Mouse (Mus musculus) gastrocnemius, adult 8-10 months (tissue): ENCODE results near the gene Rps6ka4. TPM values are rescaled to one million over a fixed set of nuclear protein-coding genes. Genes with fewer than 3 reads are reported as not detected.

Experiments used
- DNase-seq, 2 experiments: peaks; one replicate each; pipeline ENCODE4 v3.0.0; 2022; ENCODE audit warnings: low spot score in 2 of 2
- total RNA-seq, 4 experiments: library from RNA; stranded (reverse); gene quantifications; 2 replicates each; pipeline ENCODE4 v1.2.4; 2022

Rps6ka4 gene
- total RNA-seq: 10 to 100 TPM in 3 of 4 experiments, 1 to 10 TPM in 1; 9.8 to 12.1 (median 10.5) TPM

GRCm38 (mm10) chr19:6840475-6841291 is at the start of gene Rps6ka4:
Rps6ka4 (minus strand) TSS chr19:6840636.
- peak; percentile 55 to 61 for DNase-seq

DNA sequence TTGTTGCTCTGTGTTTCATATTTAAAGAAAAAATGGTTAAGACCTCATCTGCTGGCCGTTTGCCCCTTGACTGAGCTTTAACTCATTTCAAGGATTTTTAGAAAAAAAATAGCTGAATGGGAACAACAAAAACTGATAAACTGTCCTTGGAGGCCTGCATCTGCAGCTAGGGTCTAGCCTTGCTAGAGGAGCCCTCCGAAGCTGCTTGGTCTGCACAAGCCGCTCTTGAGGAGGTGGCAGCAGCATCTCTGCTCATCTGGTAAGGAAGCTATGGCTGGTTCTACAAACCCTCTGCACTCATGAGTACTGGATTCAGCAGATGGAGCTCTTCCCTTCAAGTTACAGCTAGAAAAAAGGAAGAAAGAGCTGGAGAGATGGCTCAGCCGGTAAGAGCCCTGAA is 37.5 kb upstream of the Rps6ka4 start:
- DNase-seq: no peak

GRCm38 (mm10) chr19:6876799-6877198 is 36.4 kb upstream of the Rps6ka4 start:
- no peak for DNase-seq

- no peak for DNase-seq
Measured at GRCm38 (mm10) chr19:6875834-6876233, 35.4 kb upstream of the Rps6ka4 start.

DNA sequence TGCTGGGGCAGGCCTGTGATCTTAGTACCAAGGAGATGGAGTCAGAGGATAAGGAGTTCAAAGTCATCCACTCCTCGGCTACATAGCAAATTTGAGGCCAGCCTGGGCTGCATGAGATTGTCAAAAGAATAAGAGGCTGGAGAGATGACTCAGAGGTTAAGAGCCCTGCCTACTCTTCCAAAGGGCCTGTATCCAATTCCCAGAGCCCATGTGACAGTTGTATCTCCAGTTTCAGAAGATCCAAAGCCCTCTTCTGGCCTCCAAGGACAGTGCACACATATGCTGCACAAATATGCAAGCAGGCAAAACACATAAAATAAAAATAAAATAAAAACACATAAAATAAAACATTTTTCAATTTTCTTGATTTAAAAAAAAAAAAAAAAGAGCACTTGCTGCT is 33.8 kb upstream of the Rps6ka4 start:
- DNase-seq: no peak

DNA sequence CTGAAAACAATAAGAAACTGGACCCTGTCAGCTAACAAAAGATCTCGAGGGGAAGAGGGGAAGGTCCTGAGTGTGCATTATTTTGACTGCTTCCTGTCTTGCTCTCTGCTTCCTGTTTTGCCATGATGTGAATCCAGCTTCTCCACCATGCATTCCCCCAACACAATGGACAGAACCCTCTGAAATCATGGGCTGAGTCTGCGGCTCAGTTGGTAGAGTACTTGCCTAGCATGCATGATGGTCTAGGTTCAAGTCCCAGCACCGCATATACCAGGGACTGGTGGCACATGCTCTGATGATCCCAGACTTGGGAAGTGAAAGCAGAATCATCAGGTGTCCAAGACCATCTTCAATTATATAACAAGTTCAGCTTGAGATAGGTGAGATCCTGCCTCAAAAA is 32.3 kb upstream of the Rps6ka4 start:
- no peak for DNase-seq

DNA sequence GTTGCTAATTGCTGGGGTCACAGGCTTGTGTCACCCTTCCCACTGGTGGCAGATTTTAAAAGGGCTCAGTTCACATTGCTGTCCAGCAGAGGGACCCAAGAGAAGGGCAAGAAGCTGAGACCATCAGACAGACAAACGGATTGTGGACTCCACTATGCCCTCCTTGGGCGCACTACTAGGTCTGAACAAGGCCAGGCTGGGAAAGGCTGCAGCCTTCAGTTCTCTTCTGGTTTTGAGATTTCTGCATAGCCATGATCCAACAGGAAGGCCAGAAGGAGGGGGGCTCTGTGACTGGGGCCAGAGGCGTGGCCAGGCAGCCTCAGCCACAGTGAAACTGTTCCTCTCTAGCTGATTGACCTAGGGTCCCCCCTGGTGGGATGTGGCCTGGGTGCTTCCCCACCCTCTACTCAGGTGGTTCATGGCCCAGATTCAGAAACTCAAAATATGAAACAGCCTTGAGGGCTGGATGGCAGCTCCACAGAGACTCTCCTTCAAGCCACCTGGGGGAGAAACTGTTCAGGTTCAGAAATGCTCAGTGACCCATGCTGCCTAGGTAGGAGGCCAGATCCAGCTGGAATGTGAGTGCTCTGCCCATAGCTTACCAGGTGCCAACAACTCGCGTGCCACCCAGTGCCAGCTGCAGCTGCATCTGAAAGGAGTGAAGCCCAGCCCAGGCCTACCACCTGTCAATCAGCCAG is 31.3 kb upstream of the Rps6ka4 start:
- no peak for DNase-seq

DNA sequence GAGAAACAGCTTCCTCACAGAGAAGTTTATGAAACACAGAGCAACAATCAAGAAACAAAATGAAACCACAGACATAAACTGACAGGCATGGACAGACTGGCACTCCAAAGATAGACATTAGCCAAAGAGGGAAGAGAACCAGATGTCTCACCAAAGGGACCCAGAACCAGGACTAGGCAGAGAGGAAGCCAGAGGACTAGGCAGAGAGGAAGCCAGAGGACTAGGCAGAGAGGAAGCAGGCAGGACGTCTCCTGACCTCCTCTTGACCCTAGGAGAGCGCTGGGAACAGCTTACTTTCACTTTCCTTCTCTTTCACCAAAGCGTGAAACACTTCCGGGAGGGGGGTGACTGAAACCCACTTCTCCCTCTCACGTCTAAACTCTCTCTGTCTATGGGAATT is 28.9 kb upstream of the Rps6ka4 start:
- no peak for DNase-seq

- DNase-seq: no peak
Measured at GRCm38 (mm10) chr19:6861451-6861850, 21.0 kb upstream of the Rps6ka4 start.

GRCm38 (mm10) chr19:6860706-6861105 is 20.3 kb upstream of the Rps6ka4 start:
- no peak for DNase-seq

- no peak for DNase-seq
Measured at GRCm38 (mm10) chr19:6859971-6860370, 19.5 kb upstream of the Rps6ka4 start.

DNA sequence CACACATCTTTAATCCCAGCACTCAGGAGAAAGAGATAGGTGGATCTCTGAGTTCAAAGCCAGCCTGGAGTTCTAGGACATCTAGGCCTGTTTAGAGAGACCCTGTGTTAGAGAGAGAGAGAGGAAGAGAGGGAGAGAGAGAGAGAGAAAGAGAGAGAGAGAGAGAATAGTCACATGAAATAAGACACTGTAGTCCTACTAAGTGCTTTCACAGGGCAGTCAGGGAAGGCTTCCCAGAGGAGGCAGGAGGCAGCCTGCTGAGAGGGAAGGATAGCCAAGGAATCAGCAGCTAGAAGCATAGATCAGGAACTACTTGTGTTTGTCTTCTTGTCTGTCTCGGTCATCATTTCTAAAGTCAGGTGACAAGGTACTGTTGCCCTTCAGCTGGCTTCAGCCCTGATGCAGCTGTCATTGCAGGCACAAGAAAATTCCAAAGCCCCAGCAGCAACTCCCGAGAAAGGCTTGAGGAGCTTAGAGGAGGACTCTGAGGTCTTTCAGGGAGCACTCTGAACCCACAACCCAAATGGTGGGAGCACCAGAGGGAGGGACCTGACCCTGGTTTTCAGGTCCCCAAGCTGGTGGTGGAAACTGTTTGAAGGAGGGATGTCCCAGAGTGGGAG is 18.7 kb upstream of the Rps6ka4 start:
- DNase-seq: no peak

DNA sequence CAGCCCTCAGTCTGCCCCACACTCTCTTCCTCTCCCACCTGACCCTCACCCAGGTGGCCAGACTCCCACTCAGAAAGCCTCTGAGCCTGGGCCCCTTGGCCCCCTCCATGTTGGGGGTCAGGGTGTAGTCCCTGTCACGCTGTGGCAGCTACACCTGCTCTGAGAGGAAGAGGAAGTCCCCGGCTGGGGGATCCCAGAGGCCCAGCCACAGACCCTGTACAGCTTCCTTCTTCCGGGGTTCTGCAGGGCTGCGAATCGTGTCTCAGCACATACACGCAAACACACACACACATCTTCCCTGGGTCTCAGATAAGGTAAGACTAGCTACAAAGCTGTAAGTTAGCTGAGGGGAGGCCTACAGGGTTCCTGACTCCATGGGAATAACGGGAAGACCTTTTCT is 17.6 kb upstream of the Rps6ka4 start, which contains the start of gene Ccdc88b:
Gene Ccdc88b (minus strand): TSS at position 181 of the 400 bp plus-strand sequence.
- DNase-seq: no peak

- no peak for DNase-seq
Measured at GRCm38 (mm10) chr19:6857391-6858005, 17.1 kb upstream of the Rps6ka4 start.

DNA sequence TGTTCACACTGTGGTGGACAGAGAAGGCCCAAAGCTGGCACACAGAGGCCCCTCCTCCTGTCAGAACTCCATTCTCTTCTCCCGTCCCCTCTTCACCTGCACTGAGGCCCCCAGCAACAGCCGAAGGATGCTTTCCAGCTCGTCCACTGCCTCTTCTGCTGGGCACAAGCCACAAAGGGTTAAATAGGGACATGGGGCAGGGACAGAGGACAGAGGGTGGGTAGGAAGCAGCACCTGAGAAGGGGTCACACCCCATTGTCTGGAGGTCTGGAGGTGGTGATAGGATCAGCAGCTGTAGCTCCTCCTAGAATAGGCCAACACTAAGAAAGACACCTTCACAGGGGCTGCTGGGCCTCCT is 16.5 kb upstream of the Rps6ka4 start:
- DNase-seq: no peak

- DNase-seq: no peak
Measured at GRCm38 (mm10) chr19:6856281-6857002, 16.0 kb upstream of the Rps6ka4 start.

DNA sequence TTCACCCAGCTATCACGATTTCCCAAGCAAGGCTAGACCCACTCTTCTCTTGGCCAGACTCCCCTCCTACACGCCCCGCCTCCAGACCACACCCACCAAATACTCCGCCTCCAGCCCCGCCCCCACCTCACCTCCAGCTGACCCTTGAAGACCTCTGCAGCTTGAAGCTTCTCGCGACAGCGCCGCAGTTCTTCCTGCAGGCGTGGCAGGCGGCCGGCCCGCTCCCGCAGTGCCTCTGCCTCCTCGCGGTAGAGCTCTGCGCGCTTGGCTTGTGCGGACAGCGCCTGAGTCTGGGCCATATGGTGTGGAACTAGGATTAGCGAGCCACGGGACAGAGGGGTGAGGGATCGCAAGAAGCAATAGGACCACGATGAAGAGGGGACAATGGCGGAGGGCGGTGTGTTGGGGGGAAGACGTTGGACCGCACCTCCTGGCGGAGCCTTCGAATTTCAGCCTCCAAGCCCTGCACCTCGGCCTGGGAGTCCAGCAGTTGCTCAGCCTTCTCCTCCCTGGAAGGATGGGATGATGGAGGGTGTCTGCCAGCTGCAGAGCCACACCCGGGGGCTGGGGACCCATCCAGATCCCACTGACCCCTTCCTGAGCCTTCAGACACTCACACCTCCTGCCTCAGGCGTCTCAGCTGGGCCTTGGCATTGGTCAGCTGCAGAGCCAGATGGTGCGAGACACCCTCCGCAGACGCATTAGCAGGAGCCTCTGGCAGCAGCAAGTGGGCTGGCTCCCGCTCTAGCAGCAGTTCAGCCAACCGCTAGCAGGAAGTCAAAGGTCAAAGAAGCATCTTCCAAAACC is 15.0 kb upstream of the Rps6ka4 start:
- peak in 1 of 2 experiments; percentile 39 for DNase-seq

DNA sequence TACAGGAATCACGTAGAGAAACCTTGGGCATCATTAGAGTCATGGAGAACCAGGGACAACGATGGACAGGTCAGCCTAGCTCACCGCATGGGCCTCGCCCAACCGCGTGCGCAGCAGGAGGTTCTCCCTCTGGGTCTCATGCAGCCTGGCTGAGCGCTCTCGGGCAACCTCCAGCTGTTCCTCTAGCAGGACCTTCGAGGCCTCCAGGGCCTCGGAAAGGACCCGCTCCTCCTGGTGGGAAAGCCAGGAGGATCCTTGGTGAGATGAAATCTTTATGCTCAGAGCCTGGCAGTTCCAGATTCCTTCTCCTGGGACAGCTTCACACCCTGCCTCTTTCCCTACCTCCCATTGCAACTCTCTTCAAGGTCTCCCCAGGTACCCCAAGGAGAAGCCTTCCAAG is 14.2 kb upstream of the Rps6ka4 start:
- DNase-seq: no peak

GRCm38 (mm10) chr19:6853903-6854302 is 13.5 kb upstream of the Rps6ka4 start:
- DNase-seq: no peak
